Mouse (Mus musculus) bone marrow macrophage, adult 2 months (primary cell): ENCODE results near the gene Chst15. TPM values are rescaled to one million over a fixed set of nuclear protein-coding genes. Genes with fewer than 3 reads are reported as not detected.

Experiments used
- H3K27ac ChIP-seq: 2 replicates; pipeline ENCODE4 v1.5.1; 2012; ENCODE audit warnings: low read depth, low read length; ENCODE audit not compliant: insufficient read depth
- H3K4me1 ChIP-seq: 2 replicates; pipeline ENCODE4 v1.6.1; 2012; ENCODE audit warnings: low read length; ENCODE audit not compliant: control insufficient read depth, insufficient read depth
- H3K4me3 ChIP-seq: 2 replicates; pipeline ENCODE4 v1.5.1; 2012; ENCODE audit warnings: mild to moderate bottlenecking, low read length, moderate library complexity; ENCODE audit not compliant: insufficient read depth
- CTCF ChIP-seq: IDR thresholded peaks from 2 replicates; pipeline ENCODE4 v1.5.1; 2012; ENCODE audit warnings: low read depth, mild to moderate bottlenecking, low read length, moderate library complexity
- POLR2A ChIP-seq: IDR thresholded peaks from 2 replicates; pipeline ENCODE4 v1.6.1; 2012; ENCODE audit warnings: mild to moderate bottlenecking, low read depth, low read length, borderline replicate concordance
- polyA plus RNA-seq: library from polyadenylated mRNA; stranded (reverse); fragments of >200 nt; gene quantifications from 2 replicates; pipeline ENCODE4 v1.2.4, GENCODE M21; 2012; ENCODE audit not compliant: missing spikeins, insufficient read depth, insufficient read length

Chst15 gene
- polyA plus RNA-seq, 1 experiment = 0.42 TPM

DNA sequence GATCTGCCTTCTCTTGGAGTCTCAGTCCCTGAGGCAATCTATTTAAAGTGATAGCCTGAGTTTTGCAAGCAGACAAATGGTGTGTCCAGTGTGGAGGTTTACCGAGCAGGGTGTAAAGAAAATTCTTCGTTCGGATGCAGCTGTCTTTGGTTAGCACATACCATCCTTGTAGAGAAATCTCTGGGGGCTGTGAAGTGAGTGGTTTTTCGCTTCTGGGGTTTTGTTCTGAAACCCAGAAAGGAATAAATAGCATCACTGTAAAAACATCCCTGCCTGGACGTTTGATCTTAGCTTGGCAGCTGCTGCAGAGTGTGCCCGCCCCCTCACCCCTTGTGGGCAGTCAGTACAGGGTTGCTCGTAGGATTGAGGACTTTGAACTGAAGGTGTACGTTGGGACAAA lies 39.2 kb upstream of the Chst15 start:
- TF ChIP-seq CTCF = no peak
- TF ChIP-seq POLR2A = no peak
- 0 out of 2 replicates have a peak, but pooled peaks cover 3% of the 10 kb centered on the region for H3K4me1 ChIP-seq
- no peak overlapping the region for H3K27ac ChIP-seq
- H3K4me3 ChIP-seq = no peak overlapping the region

DNA sequence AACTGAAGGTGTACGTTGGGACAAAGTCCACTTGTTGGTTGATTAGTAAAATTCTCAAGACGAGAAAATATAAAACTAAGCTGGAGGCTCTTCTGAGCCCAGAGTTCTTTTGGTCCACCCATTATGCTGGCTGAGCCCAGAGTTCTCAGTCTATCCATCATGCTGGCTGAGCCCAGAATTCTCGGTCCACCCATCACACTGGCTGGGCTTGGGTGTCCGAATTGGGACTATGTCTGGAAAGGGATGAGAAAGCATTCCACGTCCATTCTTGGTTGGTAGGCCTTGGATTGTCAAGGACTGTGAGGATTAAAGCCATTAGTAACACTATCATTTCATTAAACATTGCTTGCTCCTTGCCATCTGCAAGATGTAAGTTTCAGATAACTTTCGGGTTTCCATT lies 38.7 kb upstream of the Chst15 start:
- no peak overlapping the region for H3K27ac ChIP-seq
- H3K4me3 ChIP-seq = no peak overlapping the region
- 0 out of 2 replicates have a peak, but pooled peaks cover 3% of the 10 kb centered on the region for H3K4me1 ChIP-seq
- TF ChIP-seq CTCF (no peak), POLR2A (no peak)

DNA sequence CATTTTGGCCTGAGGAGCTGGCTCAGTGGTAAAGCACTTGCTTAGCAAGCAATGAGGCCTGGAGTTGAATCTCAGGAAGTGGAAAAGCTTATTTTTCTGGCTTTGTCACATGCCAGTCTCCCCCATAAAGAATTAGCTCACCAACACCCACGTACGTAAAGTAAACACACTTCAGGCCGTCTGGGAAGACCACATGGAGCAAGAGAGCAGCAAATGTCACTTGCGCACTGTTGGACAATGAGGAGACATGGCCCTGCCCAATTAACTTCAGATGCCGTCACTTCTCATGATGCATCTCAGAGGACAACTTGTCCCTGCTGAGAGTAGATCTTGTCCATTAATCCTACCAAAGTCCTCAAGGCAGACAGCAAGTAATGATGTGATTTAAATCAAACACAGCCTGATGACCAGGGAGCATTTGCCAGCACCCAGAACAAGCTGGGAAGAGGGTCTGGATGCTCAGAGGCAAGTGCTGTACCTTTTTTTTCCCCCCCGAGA lies 32.1 kb upstream of the Chst15 start:
- Histone ChIP-seq H3K4me3 (no peak overlapping the region), H3K4me1 (no peaks in the 10 kb centered on the region), H3K27ac (no peak overlapping the region)
- TF ChIP-seq POLR2A (no peak), CTCF (no peak)

DNA sequence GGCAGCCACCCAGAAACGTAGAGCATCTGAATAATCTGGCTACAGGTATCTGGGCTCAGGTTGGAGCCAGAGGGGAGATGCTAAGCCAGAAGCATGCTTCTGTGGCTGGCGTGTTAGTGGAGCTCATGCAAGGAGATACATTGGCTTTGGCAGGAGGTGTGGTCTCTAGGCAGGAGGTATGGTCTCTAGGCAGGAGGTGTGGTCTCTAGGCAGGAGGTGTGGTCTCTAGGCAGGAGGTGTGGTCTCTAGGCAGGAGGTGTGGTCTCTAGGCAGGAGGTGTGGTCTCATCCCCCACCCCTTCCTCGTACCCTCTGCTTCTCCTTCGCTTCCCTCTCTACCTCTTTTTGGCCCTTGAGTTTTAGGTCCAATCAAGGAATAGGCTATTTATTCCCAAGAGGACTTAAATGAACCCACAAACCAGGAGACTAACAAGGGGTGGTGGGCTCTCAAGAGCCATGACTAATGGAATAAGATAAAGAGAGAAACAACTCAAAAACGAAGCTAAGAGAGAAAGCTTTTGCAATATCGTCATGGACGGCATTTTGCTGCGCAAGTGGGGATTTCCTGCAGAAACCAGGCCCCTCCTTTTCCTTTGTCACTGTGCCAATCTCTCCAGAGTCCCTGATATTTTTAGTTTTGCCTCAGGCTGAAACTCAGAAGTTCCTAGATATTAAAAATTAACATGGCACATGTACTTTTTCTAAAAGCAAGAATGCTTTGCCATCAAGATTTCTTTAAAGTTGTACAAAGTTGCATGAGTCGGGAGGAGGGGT lies 30.4 kb upstream of the Chst15 start:
- Histone ChIP-seq H3K27ac (no peak overlapping the region), H3K4me1 (no peaks in the 10 kb centered on the region), H3K4me3 (no peak overlapping the region)
- TF ChIP-seq CTCF (no peak), POLR2A (no peak)

GRCm38 (mm10) chr7:132345526-132346070 lies 28.6 kb upstream of the Chst15 start:
- TF ChIP-seq POLR2A (no peak), CTCF (no peak)
- Histone ChIP-seq H3K4me3 (no peak overlapping the region), H3K27ac (no peak overlapping the region), H3K4me1 (no peaks in the 10 kb centered on the region)

GRCm38 (mm10) chr7:132344606-132345005 lies 27.6 kb upstream of the Chst15 start:
- H3K27ac ChIP-seq = no peak overlapping the region
- no peaks in the 10 kb centered on the region for H3K4me1 ChIP-seq
- no peak overlapping the region for H3K4me3 ChIP-seq
- TF ChIP-seq CTCF (no peak), POLR2A (no peak)

- Histone ChIP-seq H3K4me1 (no peaks in the 10 kb centered on the region), H3K27ac (no peak overlapping the region), H3K4me3 (no peak overlapping the region)
- TF ChIP-seq CTCF = no peak
- no peak for TF ChIP-seq POLR2A
These were observed 26.9 kb upstream of the Chst15 start for GRCm38 (mm10) chr7:132343900-132344299.

DNA sequence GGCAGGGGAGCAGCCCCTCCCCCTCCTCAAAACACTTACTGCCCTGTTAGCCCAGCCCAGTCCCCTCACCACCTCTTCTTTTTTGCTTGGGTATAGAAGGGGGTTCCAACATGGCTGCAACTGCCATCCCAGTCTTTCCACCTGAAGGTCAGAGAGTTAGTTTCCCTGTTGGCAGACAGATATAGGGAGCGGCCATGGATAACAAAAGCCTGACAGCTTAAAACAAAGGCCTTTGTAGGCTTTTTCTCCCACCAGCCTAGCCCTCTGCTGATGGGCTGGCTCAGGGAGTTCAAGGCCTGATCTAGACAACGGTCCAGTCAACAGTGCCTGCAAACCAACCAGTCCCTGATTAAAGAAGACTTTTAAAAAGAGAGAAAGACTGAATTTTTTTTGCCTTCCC lies 26.1 kb upstream of the Chst15 start:
- Histone ChIP-seq H3K27ac (no peak overlapping the region), H3K4me1 (no peaks in the 10 kb centered on the region), H3K4me3 (no peak overlapping the region)
- TF ChIP-seq POLR2A (no peak), CTCF (no peak)

GRCm38 (mm10) chr7:132339041-132339839 lies 22.2 kb upstream of the Chst15 start:
- Histone ChIP-seq H3K4me3 (no peak overlapping the region), H3K4me1 (no peaks in the 10 kb centered on the region), H3K27ac (no peak overlapping the region)
- TF ChIP-seq POLR2A (no peak), CTCF (no peak)
